Mouse (Mus musculus): Measurements from ENCODE around the gene Grb10. TPM values are rescaled to one million over a fixed set of nuclear protein-coding genes. Genes with fewer than 3 reads are reported as not detected.
A peak's percentile ranks its signal among the peaks of the same experiment; 100 is the strongest.

Grb10 gene
- polyA plus RNA-seq, 1 experiment from 2014 or later: 121 TPM

DNA sequence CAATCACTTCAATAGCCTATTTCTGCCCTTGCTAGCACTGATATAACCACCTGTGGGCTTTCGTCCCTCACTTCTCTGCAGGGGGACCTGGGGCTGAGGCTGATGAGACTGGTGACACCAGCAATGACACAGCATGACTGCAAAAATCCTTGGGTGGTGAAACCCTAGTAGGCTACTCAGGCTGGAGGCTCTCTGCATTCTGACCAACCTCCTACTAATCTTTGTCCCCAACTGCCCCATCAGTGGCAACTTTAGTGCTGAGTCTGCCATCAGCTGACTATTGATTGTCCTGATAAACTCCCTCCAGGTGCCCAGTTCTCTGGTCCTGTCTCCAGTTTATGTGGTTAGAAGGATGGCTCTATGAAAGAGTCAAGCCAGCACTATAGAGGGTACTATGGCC lies 85.9 kb downstream of the Grb10 start:
- no peak for TF ChIP-seq CTCF (IDR thresholded peaks at IDR 0.05; ENCODE audit: low read depth)
- TF ChIP-seq EP300 (IDR thresholded peaks at IDR 0.05; ENCODE audit: low read depth): no peak
- no peak overlapping the region for H3K4me3 ChIP-seq (ENCODE audit: low read depth, low read length)
- ATAC-seq (peak; percentile 47), DNase-seq (no peak)
- 81% methylated on average over 1 of the region's 1 CpGs for WGBS (ENCODE audit: insufficient replicate concordance)
- no peak overlapping the region for H3K9ac ChIP-seq (replicated peaks)
- H3K4me2 ChIP-seq (ENCODE audit: low read depth, low read length): no peak overlapping the region
- peak overlapping the region; percentile 25 for H3K27ac ChIP-seq (ENCODE audit: low read depth)
- H3K4me1 ChIP-seq (ENCODE audit: insufficient read depth): peaks cover 17% of the 10 kb centered on the region
- H3K27me3 ChIP-seq (ENCODE audit: insufficient read depth, low read length): no peaks in the 10 kb centered on the region
- H3K9me3 ChIP-seq (ENCODE audit: low read length): no peaks in the 10 kb centered on the region
- peaks cover 19% of the 10 kb centered on the region for H3K36me3 ChIP-seq (replicated peaks; ENCODE audit: insufficient read depth, low read length)

DNA sequence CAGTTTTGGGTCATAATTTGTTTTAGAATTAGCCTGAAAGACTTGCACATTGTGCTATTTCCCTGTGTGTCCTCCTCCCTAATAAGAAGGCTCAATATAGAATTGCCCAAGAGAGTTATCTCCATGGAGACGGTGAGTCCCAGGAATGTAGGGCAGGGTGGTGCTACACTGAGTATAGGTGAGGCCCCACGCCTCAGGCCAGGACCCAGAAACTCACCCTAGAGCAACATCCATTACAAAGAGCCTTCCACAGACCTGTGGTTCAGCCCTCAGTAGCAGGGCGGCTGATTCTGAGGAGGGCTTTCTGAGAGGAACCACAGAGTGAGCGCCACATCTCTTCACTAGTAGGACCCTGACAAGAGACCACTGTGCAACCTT lies 89.5 kb downstream of the Grb10 start:
- Histone ChIP-seq H3K36me3 (replicated peaks; ENCODE audit: insufficient read depth, low read length) (peaks cover 17% of the 10 kb centered on the region; the same call in 1 of the 2 replicates), H3K27me3 (ENCODE audit: insufficient read depth, low read length) (no peaks in the 10 kb centered on the region), H3K9me3 (ENCODE audit: low read length) (no peaks in the 10 kb centered on the region), H3K4me2 (ENCODE audit: low read depth, low read length) (no peak overlapping the region), H3K4me3 (ENCODE audit: low read depth, low read length) (no peak overlapping the region), H3K4me1 (ENCODE audit: insufficient read depth) (peaks cover 17% of the 10 kb centered on the region), H3K27ac (ENCODE audit: low read depth) (no peak overlapping the region), H3K9ac (replicated peaks) (no peak overlapping the region)
- ATAC-seq: peak; percentile 18; the same call in 1 of the 2 replicates
- WGBS (ENCODE audit: insufficient replicate concordance): 55% methylated on average over 4 of the region's 4 CpGs
- TF ChIP-seq CTCF (IDR thresholded peaks at IDR 0.05; ENCODE audit: low read depth) (no peak), EP300 (IDR thresholded peaks at IDR 0.05; ENCODE audit: low read depth) (no peak)
- no peak for DNase-seq

DNA sequence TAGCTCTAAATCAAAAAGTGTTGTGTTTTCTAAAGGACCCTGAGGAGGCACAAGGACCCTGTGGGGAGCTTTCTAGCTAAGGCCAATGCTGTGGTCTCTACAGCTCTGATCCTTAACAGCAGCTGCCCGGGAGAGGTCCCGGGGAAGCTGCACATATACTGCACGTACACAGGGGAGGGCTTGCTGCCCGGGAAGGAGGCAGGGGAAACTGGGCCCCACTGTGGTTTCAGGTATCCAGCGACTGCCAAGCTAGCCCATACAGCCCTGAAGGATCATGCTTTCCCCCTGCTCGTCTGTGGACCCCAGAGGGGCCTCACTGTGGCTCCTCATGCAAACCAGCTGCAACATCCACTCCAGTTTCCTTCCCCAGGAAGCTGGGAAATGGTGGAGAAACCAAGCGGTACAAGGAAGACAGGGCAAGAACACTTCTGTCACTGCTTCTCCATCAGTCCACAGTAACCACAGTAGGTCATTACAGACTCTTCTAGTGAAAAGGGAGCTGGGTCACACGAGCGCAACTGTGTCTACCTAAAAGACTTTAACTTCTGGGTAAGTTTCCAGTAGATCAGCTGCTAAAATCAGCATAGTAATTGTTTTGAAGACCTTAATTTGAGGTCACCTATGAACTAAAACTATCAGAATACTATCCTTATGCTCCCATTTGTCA lies 90.0 kb downstream of the Grb10 start:
- no peak for DNase-seq
- Histone ChIP-seq H3K4me3 (ENCODE audit: low read depth, low read length) (no peak overlapping the region), H3K4me2 (ENCODE audit: low read depth, low read length) (peak overlapping the region; percentile 31; the same call in 1 of the 2 replicates), H3K4me1 (ENCODE audit: insufficient read depth) (peaks cover 17% of the 10 kb centered on the region), H3K9ac (replicated peaks) (no peak overlapping the region), H3K36me3 (replicated peaks; ENCODE audit: insufficient read depth, low read length) (peaks cover 21% of the 10 kb centered on the region; the same call in 1 of the 2 replicates), H3K9me3 (ENCODE audit: low read length) (no peaks in the 10 kb centered on the region), H3K27me3 (ENCODE audit: insufficient read depth, low read length) (no peaks in the 10 kb centered on the region), H3K27ac (ENCODE audit: low read depth) (no peak overlapping the region)
- no peak for ATAC-seq
- TF ChIP-seq CTCF (IDR thresholded peaks at IDR 0.05; ENCODE audit: low read depth) (no peak), EP300 (IDR thresholded peaks at IDR 0.05; ENCODE audit: low read depth) (no peak)
- 30% methylated on average over 9 of the region's 9 CpGs for WGBS (ENCODE audit: insufficient replicate concordance)

DNA sequence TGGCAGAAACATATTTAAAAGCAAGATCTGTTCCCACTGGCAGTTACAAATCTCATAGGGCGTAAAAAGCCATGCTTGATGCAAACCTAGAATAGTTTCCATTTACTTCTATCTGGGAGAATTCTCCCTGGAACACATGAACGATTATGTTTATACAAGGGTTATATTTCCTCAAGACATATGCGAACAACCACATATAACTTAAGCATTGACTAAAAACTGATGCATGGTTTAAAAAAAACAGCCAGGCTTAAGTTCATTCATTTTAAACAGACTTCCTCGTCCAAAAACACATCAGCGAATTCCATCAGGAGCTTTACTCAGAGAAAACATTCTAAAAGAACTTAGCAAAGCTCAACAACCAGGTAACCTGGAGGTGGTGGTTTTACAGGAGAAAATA lies 90.6 kb downstream of the Grb10 start:
- ATAC-seq (no peak), DNase-seq (no peak)
- no peak overlapping the region for H3K27ac ChIP-seq (ENCODE audit: low read depth)
- H3K4me1 ChIP-seq (ENCODE audit: insufficient read depth): peaks cover 17% of the 10 kb centered on the region
- no peak overlapping the region for H3K9ac ChIP-seq (replicated peaks)
- H3K9me3 ChIP-seq (ENCODE audit: low read length): no peaks in the 10 kb centered on the region
- H3K4me3 ChIP-seq (ENCODE audit: low read depth, low read length): no peak overlapping the region
- H3K4me2 ChIP-seq (ENCODE audit: low read depth, low read length): no peak overlapping the region
- TF ChIP-seq CTCF (IDR thresholded peaks at IDR 0.05; ENCODE audit: low read depth) (no peak), EP300 (IDR thresholded peaks at IDR 0.05; ENCODE audit: low read depth) (no peak)
- no peaks in the 10 kb centered on the region for H3K27me3 ChIP-seq (ENCODE audit: insufficient read depth, low read length)
- 68% methylated on average over 5 of the region's 5 CpGs for WGBS (ENCODE audit: insufficient replicate concordance)
- H3K36me3 ChIP-seq (replicated peaks; ENCODE audit: insufficient read depth, low read length): peaks cover 22% of the 10 kb centered on the region; the same call in 1 of the 2 replicates

DNA sequence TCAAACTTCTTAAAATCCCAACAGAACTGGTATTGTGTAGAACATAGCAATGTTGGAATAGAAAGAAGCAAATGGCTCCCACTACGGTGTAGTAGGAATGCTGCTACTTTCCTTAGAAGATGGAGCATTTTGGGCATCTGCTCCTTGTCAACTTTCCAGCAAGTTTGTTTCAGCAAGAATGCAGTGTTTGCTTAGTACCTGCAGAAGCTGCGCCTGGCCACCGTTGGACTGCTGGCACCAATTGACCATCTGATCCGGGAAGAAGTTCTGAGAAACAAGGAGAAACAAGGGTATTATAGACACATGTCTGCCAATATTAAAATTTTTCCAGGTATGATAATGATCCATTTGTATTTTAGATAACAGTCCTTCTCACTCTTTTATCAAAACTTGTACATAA lies 92.7 kb downstream of the Grb10 start:
- DNase-seq (no peak), ATAC-seq (no peak)
- peaks cover 28% of the 10 kb centered on the region for H3K36me3 ChIP-seq (replicated peaks; ENCODE audit: insufficient read depth, low read length)
- no peaks in the 10 kb centered on the region for H3K27me3 ChIP-seq (ENCODE audit: insufficient read depth, low read length)
- H3K9me3 ChIP-seq (ENCODE audit: low read length): no peaks in the 10 kb centered on the region
- H3K9ac ChIP-seq (replicated peaks): no peak overlapping the region
- H3K4me3 ChIP-seq (ENCODE audit: low read depth, low read length): no peak overlapping the region
- no peak overlapping the region for H3K4me2 ChIP-seq (ENCODE audit: low read depth, low read length)
- WGBS (ENCODE audit: insufficient replicate concordance): 76% methylated on average over 4 of the region's 4 CpGs
- no peak for TF ChIP-seq CTCF (IDR thresholded peaks at IDR 0.05; ENCODE audit: low read depth)
- peaks cover 11% of the 10 kb centered on the region for H3K4me1 ChIP-seq (ENCODE audit: insufficient read depth)
- H3K27ac ChIP-seq (ENCODE audit: low read depth): no peak overlapping the region

DNA sequence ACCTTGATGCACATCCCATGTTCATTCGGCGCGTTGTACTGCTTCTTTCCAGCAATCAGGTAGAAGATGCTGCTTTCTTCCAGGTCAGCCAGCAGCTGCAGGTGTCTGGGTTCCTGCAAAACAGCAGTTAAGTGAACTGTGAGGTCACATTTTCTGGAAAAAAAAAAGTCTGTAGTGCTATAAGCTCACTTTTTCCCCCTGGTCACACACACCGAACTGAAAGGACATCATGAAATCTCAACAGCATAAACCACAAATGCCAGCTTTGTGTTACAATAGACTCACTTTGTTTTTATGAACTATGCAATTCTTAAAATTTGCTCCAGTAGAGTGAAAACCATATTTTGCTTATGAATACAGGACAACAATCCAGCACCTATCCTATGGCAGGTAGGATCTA lies 93.7 kb downstream of the Grb10 start:
- Histone ChIP-seq H3K4me1 (ENCODE audit: insufficient read depth) (peaks cover 11% of the 10 kb centered on the region), H3K4me2 (ENCODE audit: low read depth, low read length) (no peak overlapping the region), H3K9ac (replicated peaks) (no peak overlapping the region), H3K36me3 (replicated peaks; ENCODE audit: insufficient read depth, low read length) (peaks cover 24% of the 10 kb centered on the region), H3K9me3 (ENCODE audit: low read length) (no peaks in the 10 kb centered on the region), H3K27ac (ENCODE audit: low read depth) (no peak overlapping the region), H3K4me3 (ENCODE audit: low read depth, low read length) (no peak overlapping the region), H3K27me3 (ENCODE audit: insufficient read depth, low read length) (no peaks in the 10 kb centered on the region)
- ATAC-seq (no peak), DNase-seq (no peak)
- WGBS (ENCODE audit: insufficient replicate concordance): 89% methylated on average over 4 of the region's 4 CpGs
- TF ChIP-seq EP300 (IDR thresholded peaks at IDR 0.05; ENCODE audit: low read depth) (no peak), CTCF (IDR thresholded peaks at IDR 0.05; ENCODE audit: low read depth) (no peak)

DNA sequence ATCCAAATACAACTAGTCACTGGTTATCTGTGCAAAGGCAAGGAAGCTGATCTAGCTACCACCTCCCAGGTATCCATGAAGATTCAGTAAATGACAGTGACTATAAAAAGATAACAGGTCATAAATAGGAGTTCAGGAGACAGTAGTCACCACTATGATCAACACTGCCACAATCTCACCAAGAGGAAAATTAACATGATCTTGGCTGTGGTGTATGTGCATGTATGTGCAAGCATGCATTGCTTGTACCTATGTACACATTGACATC lies 94.5 kb downstream of the Grb10 start:
- Histone ChIP-seq H3K27me3 (ENCODE audit: insufficient read depth, low read length) (no peaks in the 10 kb centered on the region), H3K9me3 (ENCODE audit: low read length) (no peaks in the 10 kb centered on the region), H3K9ac (replicated peaks) (no peak overlapping the region), H3K27ac (ENCODE audit: low read depth) (no peak overlapping the region), H3K36me3 (replicated peaks; ENCODE audit: insufficient read depth, low read length) (peaks cover 21% of the 10 kb centered on the region), H3K4me2 (ENCODE audit: low read depth, low read length) (no peak overlapping the region), H3K4me1 (ENCODE audit: insufficient read depth) (peaks cover 9% of the 10 kb centered on the region), H3K4me3 (ENCODE audit: low read depth, low read length) (no peak overlapping the region)
- DNase-seq (no peak), ATAC-seq (no peak)
- TF ChIP-seq CTCF (IDR thresholded peaks at IDR 0.05; ENCODE audit: low read depth) (no peak), EP300 (IDR thresholded peaks at IDR 0.05; ENCODE audit: low read depth) (no peak)

Measured in liver, postnatal 0 days (tissue).